Mouse (Mus musculus): ENCODE results near the gene Gm867. TPM values are rescaled to one million over a fixed set of nuclear protein-coding genes. Genes with fewer than 3 reads are reported as not detected.

Gm867 gene
- polyA plus RNA-seq, 1 experiment from 2014 or later = not detected

GRCm38 (mm10) chr10:75921026-75921725, 19.3 kb downstream of the Gm867 start, which contains the start of gene Smarcb1:
Smarcb1 (minus strand) TSS chr10:75921617.
- Histone ChIP-seq H3K27me3 (replicated peaks; ENCODE audit: control insufficient read depth, insufficient read depth, low read length) (no peaks in the 10 kb centered on the region), H3K9me3 (ENCODE audit: control insufficient read depth) (no peaks in the 10 kb centered on the region), H3K9ac (ENCODE audit: low read depth, low read length) (peak within 1 kb of the TSS; percentile 86), H3K4me1 (replicated peaks; ENCODE audit: control insufficient read depth, insufficient read depth, low read length) (0 out of 2 replicates have a peak, but pooled peaks cover 3% of the 10 kb centered on the region), H3K27ac (ENCODE audit: low read depth, low read length) (peak within 1 kb of the TSS; percentile 88), H3K4me2 (replicated peaks; ENCODE audit: low read depth) (peak within 1 kb of the TSS; percentile 82), H3K4me3 (ENCODE audit: low read depth, low read length) (peak within 1 kb of the TSS; percentile 100), H3K36me3 (ENCODE audit: control insufficient read depth, insufficient read depth) (peaks cover 27% of the 10 kb centered on the region)
- WGBS = under 1% methylated on average over 76 of the region's 76 CpGs
- peak; percentile 90 for ATAC-seq
- no peak for TF ChIP-seq CTCF (IDR thresholded peaks at IDR 0.05; ENCODE audit: low read depth)

GRCm38 (mm10) chr10:75919026-75919425, 21.4 kb downstream of the Gm867 start:
- no peak overlapping the region for H3K4me2 ChIP-seq (replicated peaks; ENCODE audit: low read depth)
- no peaks in the 10 kb centered on the region for H3K9me3 ChIP-seq (ENCODE audit: control insufficient read depth)
- no peak overlapping the region for H3K9ac ChIP-seq (ENCODE audit: low read depth, low read length)
- ATAC-seq = no peak
- 0 out of 2 replicates have a peak, but pooled peaks cover 3% of the 10 kb centered on the region for H3K4me1 ChIP-seq (replicated peaks; ENCODE audit: control insufficient read depth, insufficient read depth, low read length)
- no peak overlapping the region for H3K4me3 ChIP-seq (ENCODE audit: low read depth, low read length)
- H3K27me3 ChIP-seq (replicated peaks; ENCODE audit: control insufficient read depth, insufficient read depth, low read length) = no peaks in the 10 kb centered on the region
- TF ChIP-seq CTCF (IDR thresholded peaks at IDR 0.05; ENCODE audit: low read depth) = no peak
- WGBS = 78% methylated on average over 5 of the region's 5 CpGs
- H3K36me3 ChIP-seq (ENCODE audit: control insufficient read depth, insufficient read depth) = peaks cover 29% of the 10 kb centered on the region
- H3K27ac ChIP-seq (ENCODE audit: low read depth, low read length) = no peak overlapping the region

- Histone ChIP-seq H3K36me3 (ENCODE audit: control insufficient read depth, insufficient read depth) (peaks cover 33% of the 10 kb centered on the region), H3K4me2 (replicated peaks; ENCODE audit: low read depth) (no peak overlapping the region), H3K4me3 (ENCODE audit: low read depth, low read length) (no peak overlapping the region), H3K27me3 (replicated peaks; ENCODE audit: control insufficient read depth, insufficient read depth, low read length) (no peaks in the 10 kb centered on the region), H3K4me1 (replicated peaks; ENCODE audit: control insufficient read depth, insufficient read depth, low read length) (0 out of 2 replicates have a peak, but pooled peaks cover under 1% of the 10 kb centered on the region), H3K9ac (ENCODE audit: low read depth, low read length) (no peak overlapping the region), H3K9me3 (ENCODE audit: control insufficient read depth) (no peaks in the 10 kb centered on the region), H3K27ac (ENCODE audit: low read depth, low read length) (no peak overlapping the region)
- 85% methylated on average over 8 of the region's 8 CpGs for WGBS
- TF ChIP-seq CTCF (IDR thresholded peaks at IDR 0.05; ENCODE audit: low read depth) = no peak
- ATAC-seq = no peak
These were observed 23.6 kb downstream of the Gm867 start for GRCm38 (mm10) chr10:75916840-75917239.

- Histone ChIP-seq H3K4me3 (ENCODE audit: low read depth, low read length) (no peak overlapping the region), H3K9me3 (ENCODE audit: control insufficient read depth) (no peaks in the 10 kb centered on the region), H3K27me3 (replicated peaks; ENCODE audit: control insufficient read depth, insufficient read depth, low read length) (no peaks in the 10 kb centered on the region), H3K4me2 (replicated peaks; ENCODE audit: low read depth) (no peak overlapping the region), H3K9ac (ENCODE audit: low read depth, low read length) (no peak overlapping the region), H3K27ac (ENCODE audit: low read depth, low read length) (no peak overlapping the region), H3K4me1 (replicated peaks; ENCODE audit: control insufficient read depth, insufficient read depth, low read length) (no peaks in the 10 kb centered on the region), H3K36me3 (ENCODE audit: control insufficient read depth, insufficient read depth) (peaks cover 45% of the 10 kb centered on the region)
- no peak for ATAC-seq
- TF ChIP-seq CTCF (IDR thresholded peaks at IDR 0.05; ENCODE audit: low read depth) = no peak
- WGBS = 76% methylated on average over 7 of the region's 7 CpGs
These were observed 24.9 kb downstream of the Gm867 start for GRCm38 (mm10) chr10:75915557-75915956.

GRCm38 (mm10) chr10:75913013-75913589, 27.4 kb downstream of the Gm867 start:
- TF ChIP-seq CTCF (IDR thresholded peaks at IDR 0.05; ENCODE audit: low read depth) = no peak
- WGBS = 68% methylated on average over 6 of the region's 6 CpGs
- no peaks in the 10 kb centered on the region for H3K27me3 ChIP-seq (replicated peaks; ENCODE audit: control insufficient read depth, insufficient read depth, low read length)
- H3K4me1 ChIP-seq (replicated peaks; ENCODE audit: control insufficient read depth, insufficient read depth, low read length) = no peaks in the 10 kb centered on the region
- no peak overlapping the region for H3K4me2 ChIP-seq (replicated peaks; ENCODE audit: low read depth)
- H3K36me3 ChIP-seq (ENCODE audit: control insufficient read depth, insufficient read depth) = peaks cover 61% of the 10 kb centered on the region
- H3K9me3 ChIP-seq (ENCODE audit: control insufficient read depth) = no peaks in the 10 kb centered on the region
- H3K9ac ChIP-seq (ENCODE audit: low read depth, low read length) = no peak overlapping the region
- no peak overlapping the region for H3K27ac ChIP-seq (ENCODE audit: low read depth, low read length)
- ATAC-seq = no peak
- H3K4me3 ChIP-seq (ENCODE audit: low read depth, low read length) = no peak overlapping the region

GRCm38 (mm10) chr10:75910698-75911097, 29.8 kb downstream of the Gm867 start:
- H3K9ac ChIP-seq (ENCODE audit: low read depth, low read length) = no peak overlapping the region
- H3K4me2 ChIP-seq (replicated peaks; ENCODE audit: low read depth) = no peak overlapping the region
- H3K36me3 ChIP-seq (ENCODE audit: control insufficient read depth, insufficient read depth) = peaks cover 63% of the 10 kb centered on the region
- H3K9me3 ChIP-seq (ENCODE audit: control insufficient read depth) = no peaks in the 10 kb centered on the region
- H3K27ac ChIP-seq (ENCODE audit: low read depth, low read length) = no peak overlapping the region
- no peaks in the 10 kb centered on the region for H3K27me3 ChIP-seq (replicated peaks; ENCODE audit: control insufficient read depth, insufficient read depth, low read length)
- no peak overlapping the region for H3K4me3 ChIP-seq (ENCODE audit: low read depth, low read length)
- H3K4me1 ChIP-seq (replicated peaks; ENCODE audit: control insufficient read depth, insufficient read depth, low read length) = no peaks in the 10 kb centered on the region
- no peak for TF ChIP-seq CTCF (IDR thresholded peaks at IDR 0.05; ENCODE audit: low read depth)
- 89% methylated on average over 2 of the region's 2 CpGs for WGBS
- no peak for ATAC-seq

All from intestine, postnatal 0 days (tissue).